Mouse (Mus musculus) spleen, adult 12 weeks (tissue): ENCODE results near the gene Shmt2.
A peak's percentile ranks its signal among the peaks of the same experiment; 100 is the strongest.

Experiments
- DNase-seq: peaks from one replicate; pipeline ENCODE4 v3.0.0; 2022; ENCODE audit warnings: low spot score

Shmt2 gene

DNA sequence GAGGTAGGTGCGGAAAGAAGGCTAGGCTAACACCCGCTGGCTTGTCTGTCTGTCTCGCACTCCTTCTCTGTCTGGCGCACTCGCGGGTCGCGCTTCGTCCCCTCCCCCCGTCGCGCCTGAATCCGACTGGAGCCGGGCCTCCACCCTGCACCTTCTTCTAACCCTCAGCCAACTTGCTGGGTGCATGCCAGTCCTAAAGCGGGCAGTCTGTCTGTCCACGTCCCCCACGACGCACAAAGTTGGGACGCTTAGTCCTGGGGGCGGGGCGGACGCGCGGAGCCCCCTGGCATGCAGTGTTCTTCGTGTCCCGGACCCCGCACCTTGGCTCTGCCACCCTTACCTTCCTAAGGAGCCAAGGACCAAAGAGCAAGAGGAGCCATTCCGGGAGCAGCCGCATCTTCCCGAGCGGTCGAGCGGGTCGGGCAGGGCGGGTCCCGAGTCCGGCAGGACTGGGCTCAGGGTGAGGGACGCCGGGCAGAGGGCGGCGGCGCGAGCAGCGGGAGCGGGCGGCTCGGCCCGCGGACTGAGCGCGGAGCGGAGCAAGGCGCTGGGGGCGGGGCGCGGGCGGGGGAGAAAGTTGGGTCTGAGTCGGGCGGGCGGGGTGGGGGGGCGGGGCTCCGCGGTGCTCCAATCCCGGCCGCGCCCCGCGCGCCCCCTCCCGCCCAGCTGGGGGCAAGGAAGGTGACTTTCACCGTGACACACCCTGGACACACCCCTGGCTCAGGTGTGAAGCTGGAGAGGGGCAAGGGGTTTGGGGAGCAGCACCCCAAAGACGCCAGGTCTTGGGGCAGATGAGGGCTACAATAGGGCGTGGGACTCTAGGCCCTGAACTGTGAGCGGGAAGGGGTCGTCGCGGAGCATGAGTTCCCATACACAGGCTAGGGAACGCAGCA, 12.0 kb upstream of the Shmt2 start, which contains the start of gene Nxph4:
Gene Nxph4, minus strand, starts transcription at position 524 of the 893 bp plus-strand sequence.
- no peak for DNase-seq

DNA sequence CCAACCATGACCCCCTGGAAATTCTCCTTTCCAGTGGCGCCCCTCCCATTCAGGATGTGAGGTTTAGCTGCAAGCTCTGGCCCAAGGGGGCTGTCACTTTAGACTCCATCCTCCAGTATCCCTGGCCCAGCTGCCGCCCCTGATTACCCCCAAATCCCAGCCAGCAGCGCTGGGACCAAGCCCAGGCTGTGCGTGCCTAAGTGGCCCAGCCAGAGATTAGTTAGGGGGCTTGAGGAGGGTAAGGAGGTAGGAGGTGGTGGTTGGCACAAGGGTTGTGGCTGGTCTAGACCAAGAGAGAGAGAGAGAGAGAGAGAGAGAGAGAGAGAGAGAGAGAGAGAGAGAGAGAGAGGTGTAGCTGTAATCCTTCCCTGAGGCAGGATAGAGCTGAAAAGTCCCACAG, 9.3 kb upstream of the Shmt2 start:
- DNase-seq, result no peak

DNA sequence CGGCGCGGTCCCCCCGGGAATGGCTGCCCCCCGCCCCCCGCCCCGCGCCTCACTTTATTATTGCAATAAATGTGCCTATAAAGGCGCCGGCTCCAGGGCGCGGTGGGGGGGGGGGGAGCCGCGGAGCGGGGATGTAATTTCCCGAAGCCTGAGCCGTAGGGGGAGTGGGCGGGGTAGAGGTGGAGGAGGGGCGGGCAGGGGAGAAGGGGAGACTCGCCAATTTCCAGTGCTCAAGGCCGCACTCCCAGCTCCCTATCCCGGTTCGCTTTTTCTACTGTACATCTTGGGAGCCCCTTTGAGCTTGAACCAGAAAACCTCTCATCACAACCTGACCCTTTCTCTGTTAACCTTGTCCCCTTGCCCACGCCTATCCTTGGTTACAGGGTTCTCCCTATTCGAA, 8.7 kb upstream of the Shmt2 start:
- no peak for DNase-seq

DNA sequence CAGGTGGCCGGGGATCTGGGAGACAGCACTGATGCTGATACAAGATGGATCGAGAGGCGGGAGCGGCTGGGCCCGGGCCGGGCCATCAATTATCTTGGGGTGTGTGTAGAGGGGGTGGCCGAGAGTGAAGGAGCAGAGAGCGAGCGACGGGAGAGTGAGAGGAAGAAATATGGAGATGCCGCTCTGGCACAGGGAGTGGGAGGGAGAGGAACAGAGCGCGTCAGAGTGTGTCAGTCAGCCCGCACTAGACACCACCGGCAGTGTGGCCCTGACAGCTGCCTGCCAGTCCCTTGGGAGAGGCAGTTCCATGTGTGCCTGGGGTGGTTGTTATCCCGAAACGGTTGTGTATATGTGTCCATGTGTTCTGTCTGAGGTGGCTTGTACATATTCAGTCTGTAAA, 5.2 kb upstream of the Shmt2 start:
- DNase-seq, result no peak

DNA sequence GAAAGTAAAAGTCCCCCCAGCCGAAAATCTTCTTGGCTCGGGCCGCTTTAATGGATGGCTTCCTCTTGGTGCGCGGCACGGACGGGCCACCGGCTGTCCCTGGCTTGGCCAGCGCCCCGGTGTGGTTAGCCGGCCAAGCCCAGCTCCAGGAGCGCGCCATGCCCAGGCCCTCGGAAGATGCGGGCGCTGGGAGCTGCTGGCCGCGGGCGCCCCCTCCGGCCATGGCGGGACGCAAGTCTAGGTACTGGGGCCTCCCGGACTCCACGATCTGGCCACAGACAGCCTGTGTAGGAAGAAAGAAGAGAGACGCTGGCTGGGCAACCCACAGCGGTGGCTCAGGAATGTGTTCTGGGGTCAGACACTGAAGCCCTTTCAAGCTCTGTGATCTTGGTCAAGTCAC, 4.4 kb upstream of the Shmt2 start:
- DNase-seq, result no peak

DNA sequence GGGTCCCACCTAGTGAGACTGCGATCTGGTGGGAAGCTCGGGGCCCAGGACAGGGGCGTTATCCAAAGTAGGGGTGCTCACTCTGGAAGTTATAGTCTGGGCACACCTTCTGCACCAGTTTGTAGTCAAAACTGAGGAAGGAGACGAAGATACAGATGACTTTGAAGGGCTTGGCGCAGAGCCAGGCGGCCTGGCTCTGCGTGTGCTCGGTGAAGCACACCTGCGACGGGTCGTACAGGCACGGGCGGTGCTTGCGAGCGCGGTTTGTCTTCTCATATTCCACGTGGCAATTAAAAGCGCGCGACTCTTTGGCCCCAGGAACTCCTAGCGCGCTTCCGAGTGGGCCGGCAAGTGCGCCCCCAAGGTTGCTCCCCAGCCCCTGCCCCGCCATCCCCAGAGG, 3.8 kb upstream of the Shmt2 start:
- no peak for DNase-seq

DNA sequence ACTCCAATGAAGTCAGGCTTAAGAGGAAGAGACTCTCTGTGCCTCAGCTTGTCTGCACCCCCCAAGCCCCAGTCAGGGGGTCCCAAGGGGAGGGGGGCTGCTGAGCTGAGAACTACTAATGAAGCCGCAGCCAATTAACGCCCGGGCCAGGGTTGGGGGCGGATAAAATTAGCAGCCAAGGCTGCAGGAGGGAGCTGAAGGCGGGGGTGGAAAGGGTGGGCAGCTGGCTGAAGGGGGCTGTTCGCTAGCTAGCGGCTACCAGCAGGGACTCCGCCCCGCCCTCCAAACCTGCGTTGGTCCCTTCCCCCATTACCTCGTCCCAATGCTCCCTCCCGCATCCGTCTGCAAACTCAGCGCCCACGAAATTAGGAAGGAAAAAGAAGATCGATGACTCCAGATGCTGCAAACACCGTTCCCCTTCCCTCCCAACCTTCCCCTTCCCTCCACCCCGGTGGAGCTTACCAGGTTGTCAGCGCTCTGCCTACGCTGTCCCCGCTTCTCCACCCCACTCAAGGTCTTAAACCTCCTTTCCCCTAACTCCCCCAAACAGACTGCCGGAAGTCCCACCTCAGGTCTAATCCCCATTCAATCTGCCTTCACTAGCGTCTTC, 2.5 kb upstream of the Shmt2 start:
- DNase-seq, result no peak

DNA sequence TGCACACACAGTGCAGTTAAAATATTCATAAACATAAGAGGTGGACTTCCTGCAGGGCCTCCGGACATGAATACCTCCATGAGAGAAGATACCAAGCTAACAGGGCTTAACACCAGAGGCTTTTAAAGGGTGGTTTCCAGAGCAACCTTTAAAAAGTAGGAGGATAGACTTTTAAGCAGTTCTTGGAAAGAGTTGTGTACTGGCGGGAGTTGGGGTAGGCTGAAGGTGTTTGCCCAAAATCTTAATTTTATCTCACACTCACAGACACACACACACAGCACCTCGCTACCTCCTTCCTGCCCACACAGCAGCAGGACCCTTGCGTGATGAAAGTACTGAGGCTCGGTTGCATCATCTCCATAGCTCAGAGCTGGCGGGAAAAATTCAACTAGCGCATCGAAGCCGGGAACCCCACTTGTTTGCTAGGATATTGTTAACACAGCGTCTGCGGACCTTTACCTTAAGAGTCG, 598 bp downstream of the Shmt2 start:
- no peak for DNase-seq

DNA sequence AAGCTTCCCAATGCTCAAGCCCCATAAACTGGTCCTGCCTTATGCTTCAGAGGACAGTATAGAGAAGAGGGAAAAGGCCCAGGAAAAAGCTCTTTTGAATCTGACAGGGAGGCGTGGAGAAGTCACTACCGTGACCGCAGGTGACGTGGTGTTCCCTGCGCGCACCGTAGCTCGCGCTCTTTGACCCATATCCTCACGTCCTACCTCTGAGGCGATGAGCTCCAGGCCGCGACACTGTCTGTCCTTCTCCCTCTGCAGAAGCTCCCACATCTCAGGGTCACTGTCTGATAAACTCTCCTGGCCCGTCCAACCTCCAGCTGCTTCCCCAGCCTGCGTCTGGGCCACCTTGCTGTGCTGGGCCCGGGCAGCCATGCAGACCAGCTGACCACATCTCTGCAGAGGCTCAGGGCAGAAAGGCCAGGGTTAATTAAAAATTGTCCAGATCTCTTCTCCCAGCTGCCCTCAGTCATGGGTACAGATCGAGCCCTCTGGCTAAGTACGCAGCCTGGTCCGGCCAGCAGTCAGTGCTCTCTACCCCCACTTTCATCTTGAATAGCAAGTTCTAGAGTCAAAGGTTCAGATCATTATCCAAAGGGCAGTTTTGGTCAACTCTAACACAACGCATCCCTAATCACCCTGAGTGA, 1.4 kb downstream of the Shmt2 start:
- DNase-seq, result no peak

DNA sequence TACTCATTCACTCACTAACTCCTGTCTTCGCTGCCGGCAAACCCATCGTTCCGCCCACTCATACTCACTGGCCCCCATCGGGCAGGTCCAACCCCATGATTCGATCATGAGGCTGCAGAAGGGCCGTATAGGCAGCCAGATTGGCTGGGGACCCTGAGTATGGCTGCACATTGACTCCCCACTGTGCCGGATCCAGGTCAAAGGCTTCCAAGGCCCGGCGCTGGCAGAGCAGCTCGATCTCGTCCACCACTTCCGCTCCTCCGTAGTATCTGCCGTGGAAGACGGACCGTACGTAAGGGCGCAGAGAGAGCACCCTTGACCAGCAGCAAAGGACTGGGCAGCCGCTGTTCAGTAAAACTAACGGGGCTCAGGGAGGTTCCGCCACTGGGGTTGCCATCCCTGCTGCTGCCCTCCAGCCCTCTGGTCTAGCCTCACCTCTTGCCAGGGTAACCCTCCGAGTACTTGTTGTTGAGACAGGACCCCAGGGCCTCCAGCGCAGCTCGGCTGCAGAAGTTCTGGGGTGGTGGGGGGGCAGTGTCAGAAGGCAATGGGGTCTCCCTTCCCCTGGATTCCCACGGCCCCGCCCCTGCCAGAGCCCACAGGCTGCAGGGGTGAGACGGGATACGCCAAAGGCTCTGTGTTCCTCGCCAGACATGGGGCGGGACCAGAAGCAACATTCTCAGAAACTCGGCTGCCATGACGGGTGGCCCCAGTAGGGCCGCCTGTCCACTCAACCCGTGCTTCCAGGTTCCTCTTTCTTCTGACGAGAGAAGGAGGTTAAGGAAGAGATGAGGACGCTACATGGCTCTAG, 2.1 kb downstream of the Shmt2 start:
- no peak for DNase-seq

DNA sequence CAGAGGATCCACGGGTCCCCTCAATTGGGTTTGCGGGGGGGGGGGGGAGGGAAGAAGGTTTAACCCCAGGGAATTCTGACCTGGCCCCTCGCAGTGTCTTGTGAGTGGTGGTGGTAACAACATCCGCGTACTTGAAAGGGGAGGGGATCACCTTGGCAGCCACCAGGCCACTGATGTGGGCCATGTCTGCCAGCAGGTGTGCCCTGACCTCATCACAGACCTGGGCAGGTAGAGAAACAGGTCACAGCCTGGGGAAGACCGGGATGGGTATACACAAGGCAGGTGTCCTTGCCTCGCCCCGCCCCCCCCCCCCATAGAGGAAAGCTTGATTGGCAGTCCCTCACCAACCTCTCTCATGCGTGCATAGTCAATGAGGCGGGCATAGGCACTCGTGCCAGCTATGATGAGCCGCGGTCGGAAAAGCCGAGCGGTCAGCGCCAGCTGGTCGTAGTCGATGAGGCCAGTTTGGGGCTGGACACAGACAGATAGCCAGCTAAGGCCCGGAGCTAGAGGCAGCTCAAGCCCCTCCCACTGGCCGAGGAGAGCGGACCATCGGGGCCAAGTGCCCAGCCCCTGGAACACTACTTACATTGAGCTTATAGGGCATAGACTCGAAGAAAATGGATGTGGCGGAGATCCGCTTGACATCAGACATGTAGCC, 3.1 kb downstream of the Shmt2 start:
- DNase-seq, result no peak

DNA sequence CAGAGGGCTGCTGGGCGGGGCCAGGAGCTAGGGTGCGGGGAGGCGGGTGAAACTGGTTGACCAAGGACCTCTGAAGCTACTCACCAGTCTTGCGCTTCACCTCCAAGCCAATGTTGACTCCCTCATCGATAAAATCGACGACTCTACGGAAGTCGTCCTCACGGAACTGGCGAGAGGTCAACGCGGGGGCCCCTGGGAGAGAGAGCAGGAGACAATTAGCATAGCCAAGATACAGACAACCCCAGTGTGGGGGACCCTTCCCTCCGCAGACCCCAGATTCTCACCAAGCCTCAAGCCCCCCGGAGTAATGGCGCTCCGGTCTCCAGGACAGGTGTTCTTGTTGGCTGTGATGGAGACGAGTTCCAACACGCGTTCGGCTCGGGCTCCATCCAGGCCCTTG, 4.3 kb downstream of the Shmt2 start:
- no peak for DNase-seq

DNA sequence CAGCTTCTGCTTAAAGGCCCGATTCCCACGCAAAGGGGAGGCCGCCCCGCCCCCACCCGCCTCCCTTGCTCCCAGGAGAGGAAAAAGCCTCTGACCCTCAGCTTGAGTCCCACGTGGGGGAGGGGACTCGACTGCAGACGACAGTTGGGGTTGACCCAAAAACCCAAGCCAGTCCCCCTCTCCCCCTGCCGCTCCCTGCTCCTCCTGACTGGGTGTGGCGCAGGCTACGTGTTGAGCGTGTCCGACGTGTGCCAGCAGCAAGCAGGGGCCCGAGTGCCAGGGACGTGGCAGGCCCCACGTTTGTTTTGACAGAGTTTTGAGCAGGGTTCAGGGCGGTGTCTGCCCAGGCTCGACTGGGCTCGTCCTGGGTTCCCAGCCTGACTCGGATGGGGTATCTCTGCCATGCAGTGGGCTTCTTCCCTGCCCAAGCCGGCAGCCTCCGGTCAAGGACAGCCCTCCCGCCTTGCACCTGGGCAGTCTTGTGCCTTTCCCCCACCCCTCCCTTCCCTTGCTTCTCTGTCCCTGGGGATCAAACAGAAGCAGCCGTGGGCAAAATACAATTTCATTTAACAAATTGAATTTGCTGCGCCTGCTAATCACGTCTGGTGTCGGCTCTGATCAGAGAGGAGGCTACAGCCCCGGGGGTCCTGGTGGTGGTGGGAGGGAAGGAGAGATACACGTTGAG, 5.5 kb downstream of the Shmt2 start:
- DNase-seq, result no peak

DNA sequence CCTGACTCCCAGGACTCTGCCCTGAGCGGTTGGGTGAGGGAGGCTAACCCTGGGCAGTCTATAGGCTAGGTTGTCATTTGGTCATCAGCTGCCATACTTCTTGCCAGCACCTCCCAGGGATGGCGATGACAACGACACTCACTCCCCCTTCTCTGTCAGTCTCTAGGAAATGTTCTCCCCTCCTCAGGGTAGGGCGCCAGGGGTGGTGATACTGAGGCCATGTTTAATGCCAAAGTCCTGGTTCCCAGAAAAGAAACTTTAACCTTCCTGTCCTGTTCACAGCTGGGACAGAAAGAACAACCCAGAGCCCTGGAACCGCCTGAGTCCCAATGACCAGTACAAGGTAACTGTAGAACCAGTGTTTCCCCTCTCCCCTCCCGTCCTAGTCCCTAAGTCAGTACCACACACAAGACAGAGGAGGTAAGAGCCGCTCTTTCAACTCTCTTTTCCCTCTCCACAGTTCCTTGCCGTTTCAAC, 6.2 kb downstream of the Shmt2 start:
- DNase-seq, result no peak

DNA sequence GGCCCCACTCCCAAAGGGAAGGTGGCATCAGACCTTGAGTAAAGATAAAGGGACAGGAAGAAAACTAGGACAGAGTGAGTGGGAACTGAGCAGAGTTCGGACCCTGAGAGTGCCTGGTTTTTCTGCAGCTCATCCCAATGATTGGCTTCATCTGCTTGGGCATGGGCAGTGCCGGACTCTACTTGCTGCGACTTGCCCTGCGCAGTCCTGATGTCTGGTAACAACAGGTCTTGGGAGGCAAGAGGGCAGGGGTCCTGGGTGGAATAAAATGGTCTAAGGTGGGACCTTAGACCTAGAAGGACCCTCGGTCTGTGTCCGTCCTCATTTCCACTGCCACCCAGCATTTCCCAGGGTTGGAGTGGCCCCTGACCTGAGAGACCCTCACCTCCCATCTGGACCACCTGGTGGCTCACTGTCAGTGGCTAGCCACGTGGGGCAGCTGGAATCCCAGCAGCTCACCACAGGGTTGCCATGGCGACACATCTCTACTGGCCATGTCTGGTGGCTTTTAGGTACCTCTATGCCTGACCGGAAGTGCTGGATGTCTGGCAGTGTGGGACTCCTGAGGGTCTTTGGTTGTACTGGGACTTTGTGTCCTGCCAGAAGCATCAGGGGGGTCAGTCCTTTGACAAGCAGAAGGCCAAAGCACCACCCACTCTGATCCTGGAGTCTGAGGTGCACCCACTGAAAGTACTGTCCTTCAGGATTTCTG, 6.8 kb downstream of the Shmt2 start:
- DNase-seq, result no peak

DNA sequence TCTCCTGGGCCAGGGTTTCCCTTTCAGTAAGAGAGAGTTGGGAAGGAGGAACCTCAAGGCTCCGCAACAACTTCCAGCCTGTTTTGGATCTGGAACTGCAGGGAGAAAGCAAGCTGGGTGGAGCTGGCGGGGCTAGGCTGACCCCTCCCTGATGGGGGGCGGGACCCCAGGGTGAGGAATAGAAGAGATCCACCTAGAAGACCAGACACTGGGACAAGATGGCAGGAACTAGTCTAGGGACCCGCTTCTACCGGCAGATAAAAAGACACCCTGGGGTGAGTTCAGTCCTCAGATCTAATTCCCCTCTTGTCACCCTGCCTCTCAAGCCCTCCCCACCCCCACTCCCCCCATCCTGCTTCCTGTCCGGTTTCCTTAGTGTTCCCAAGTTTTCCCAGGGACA, 7.5 kb downstream of the Shmt2 start, which contains the start of gene Ndufa4l2:
Gene Ndufa4l2, plus strand, starts transcription at position 204 of the 400 bp plus-strand sequence.
- DNase-seq, result no peak

DNA sequence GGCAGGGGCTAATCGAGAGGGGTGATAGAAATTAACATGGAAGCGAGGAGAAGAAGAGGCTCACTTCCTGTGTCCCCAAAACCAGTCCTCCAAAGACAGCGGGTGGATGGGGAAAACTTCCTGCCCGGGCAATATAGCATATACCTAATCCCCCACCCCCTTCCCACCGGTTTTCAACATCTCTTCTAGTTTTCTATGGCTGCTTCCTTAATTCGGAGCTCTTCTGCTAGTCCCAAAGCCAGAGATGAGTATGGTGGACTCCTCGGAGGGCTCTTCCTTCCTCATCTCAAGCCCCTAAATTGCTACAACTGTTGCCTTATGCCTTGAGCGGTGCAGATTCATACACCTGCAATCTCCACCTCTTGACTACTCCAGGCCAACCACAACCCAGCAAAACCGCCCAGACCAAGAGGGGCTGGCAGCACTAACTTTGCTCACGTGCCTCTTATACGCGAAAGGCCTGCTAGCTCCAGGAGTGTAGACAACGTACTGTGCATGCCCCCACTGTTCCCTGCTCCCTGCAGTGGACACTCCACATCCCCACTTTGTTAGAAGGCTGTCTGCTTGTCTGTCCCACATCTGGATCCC, 8.0 kb downstream of the Shmt2 start:
- no peak for DNase-seq

DNA sequence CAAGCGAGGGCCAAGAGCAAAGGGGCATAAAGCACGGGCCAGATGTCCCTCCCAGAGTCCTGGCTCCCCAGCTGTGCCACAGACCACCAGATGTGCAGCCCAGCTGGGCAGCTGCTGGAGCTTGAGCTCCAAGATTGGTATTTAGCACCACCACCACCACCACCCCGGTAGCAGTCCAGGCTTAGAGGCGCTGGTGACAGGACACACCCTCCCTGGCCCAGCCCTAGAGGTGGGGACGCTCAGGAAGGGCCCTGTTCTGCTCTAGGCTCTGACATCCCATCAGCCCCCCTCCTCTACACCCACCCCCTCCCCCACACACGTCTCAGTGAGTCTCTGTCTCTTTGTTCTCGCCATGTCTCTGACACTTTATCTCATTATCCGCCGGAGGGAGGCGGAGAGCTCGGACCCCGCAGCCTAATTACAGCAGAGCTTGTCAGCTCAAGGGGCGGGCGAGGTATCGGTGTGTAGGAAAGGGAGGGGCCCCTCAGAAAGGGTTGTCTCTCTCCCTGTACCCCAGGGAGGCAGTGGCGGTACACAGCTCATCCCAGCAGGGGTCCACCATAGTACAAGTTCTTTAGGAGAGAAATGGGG, 8.6 kb downstream of the Shmt2 start:
- no peak for DNase-seq

DNA sequence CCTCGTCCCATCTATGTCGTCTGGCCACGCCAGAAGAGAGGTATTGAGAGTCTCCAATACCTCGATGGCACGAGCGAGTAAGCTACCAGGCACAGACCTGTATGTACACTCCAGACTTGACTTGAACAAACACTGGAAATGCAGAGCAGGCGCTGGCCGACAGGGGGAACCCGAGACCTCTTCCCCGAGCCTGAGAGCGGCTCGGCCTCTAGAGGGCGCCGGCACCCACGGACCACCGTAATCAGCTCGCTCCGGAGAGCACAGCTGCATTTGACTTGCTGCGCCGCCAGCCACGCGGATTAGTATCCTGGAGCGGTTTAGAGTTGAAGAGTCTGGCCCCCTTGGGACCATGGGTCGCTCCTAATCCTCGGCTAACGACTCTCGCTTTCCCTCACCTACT, 9.4 kb downstream of the Shmt2 start:
- peak; percentile 90 for DNase-seq
